Mouse (Mus musculus) CD4-positive naive resting alpha-beta T cell, adult 76 days (primary cell): ENCODE data around the gene Mrgprd. TPM values are rescaled to one million over a fixed set of nuclear protein-coding genes. Genes with fewer than 3 reads are reported as not detected.

ENCODE experiments used
- total RNA-seq: library from RNA; stranded (reverse); gene quantifications from one replicate; pipeline ENCODE4 v1.2.4, GENCODE M21; 2023

Mrgprd gene
- not detected for total RNA-seq

GRCm38 (mm10) chr7:145314785-145315411 is at the start of gene Mrgprd:
Gene Mrgprd (plus strand): TSS chr7:145314835.

DNA sequence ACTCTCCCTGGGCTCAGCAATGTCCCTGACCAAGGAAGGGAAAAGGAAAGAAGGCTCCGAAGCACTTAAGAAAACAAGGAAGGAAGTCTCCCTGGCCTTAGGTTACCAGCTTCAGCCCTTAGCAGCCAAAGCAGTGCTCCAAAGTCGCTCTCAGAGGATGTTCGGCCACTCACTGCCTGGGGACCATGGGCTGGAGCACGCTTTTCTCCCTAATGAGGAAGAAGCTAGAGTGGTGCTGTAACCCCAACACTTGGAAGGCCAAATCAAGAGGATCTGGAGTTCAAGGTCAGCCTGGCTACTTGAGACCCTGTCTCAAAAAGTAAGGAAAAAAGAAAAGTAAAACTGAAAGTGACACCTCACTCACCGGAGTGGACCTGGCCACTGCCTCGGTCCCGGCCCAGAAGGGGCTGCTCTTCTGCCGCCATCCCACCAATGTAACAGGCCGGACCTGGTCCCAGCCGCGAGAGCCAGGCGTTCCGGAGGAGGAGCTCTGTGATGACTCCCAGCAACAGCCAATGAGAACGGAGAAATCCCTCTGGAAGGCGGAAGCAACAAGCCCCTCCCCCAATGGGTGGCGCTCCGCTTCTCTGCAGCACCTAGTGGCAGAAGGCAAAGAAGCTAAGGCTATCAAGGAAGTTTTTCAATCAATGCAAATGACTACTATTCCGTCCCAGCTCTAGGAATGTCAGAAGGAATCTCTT is 31.0 kb upstream of the Mrgprd start, which contains the start of gene Tpcn2:
Gene Tpcn2 (minus strand): TSS at position 525 of the 701 bp plus-strand sequence.

GRCm38 (mm10) chr7:145300321-145301007 is 14.2 kb upstream of the Mrgprd start, which contains the start of gene Mrgprf:
Gene Mrgprf (plus strand): TSS chr7:145300828.

Other genes with a start within 250 kb of the Mrgprd start
- 2.3 TPM for gene 1810010D01Rik, start 106.7 kb upstream of the Mrgprd start, total RNA-seq
- gene Tpcn2, start 30.8 kb upstream of the Mrgprd start, total RNA-seq: 29.1 TPM
- gene Mrgprf, start 14.0 kb upstream of the Mrgprd start, total RNA-seq: not detected